Mouse (Mus musculus): ENCODE measurements around the gene Slc2a10. TPM values are rescaled to one million over a fixed set of nuclear protein-coding genes. Genes with fewer than 3 reads are reported as not detected.
A peak's percentile ranks its signal among the peaks of the same experiment; 100 is the strongest.

Gene Slc2a10
- polyA plus RNA-seq, 1 experiment from 2014 or later: 1.1 TPM

- WGBS: 9% methylated on average over 6 of the region's 7 CpGs
- Histone ChIP-seq H3K9me3 (ENCODE audit: control insufficient read depth, low read length) (no peaks in the 10 kb centered on the region), H3K27me3 (ENCODE audit: control insufficient read depth, insufficient read depth, low read length) (no peaks in the 10 kb centered on the region), H3K27ac (ENCODE audit: low read depth, low read length) (no peak overlapping the region), H3K9ac (replicated peaks; ENCODE audit: low read depth, low read length) (no peak overlapping the region), H3K36me3 (ENCODE audit: control insufficient read depth, insufficient read depth, low read length) (no peaks in the 10 kb centered on the region), H3K4me3 (ENCODE audit: low read depth, low read length) (no peak overlapping the region), H3K4me1 (ENCODE audit: control insufficient read depth, insufficient read depth, low read length) (peaks cover 5% of the 10 kb centered on the region), H3K4me2 (ENCODE audit: low read depth, low read length) (no peak overlapping the region)
- no peak for ATAC-seq (ENCODE audit: low read depth)
Measured at GRCm38 (mm10) chr2:165512426-165512825, 8.8 kb downstream of the Slc2a10 start.

GRCm38 (mm10) chr2:165512870-165513600 is 9.4 kb downstream of the Slc2a10 start:
- ATAC-seq (ENCODE audit: low read depth): no peak
- Histone ChIP-seq H3K4me2 (ENCODE audit: low read depth, low read length) (no peak overlapping the region), H3K9ac (replicated peaks; ENCODE audit: low read depth, low read length) (no peak overlapping the region), H3K27me3 (ENCODE audit: control insufficient read depth, insufficient read depth, low read length) (no peaks in the 10 kb centered on the region), H3K4me3 (ENCODE audit: low read depth, low read length) (no peak overlapping the region), H3K27ac (ENCODE audit: low read depth, low read length) (no peak overlapping the region), H3K9me3 (ENCODE audit: control insufficient read depth, low read length) (no peaks in the 10 kb centered on the region), H3K4me1 (ENCODE audit: control insufficient read depth, insufficient read depth, low read length) (peaks cover 5% of the 10 kb centered on the region), H3K36me3 (ENCODE audit: control insufficient read depth, insufficient read depth, low read length) (no peaks in the 10 kb centered on the region)
- WGBS: 24% methylated on average over 11 of the region's 11 CpGs

DNA sequence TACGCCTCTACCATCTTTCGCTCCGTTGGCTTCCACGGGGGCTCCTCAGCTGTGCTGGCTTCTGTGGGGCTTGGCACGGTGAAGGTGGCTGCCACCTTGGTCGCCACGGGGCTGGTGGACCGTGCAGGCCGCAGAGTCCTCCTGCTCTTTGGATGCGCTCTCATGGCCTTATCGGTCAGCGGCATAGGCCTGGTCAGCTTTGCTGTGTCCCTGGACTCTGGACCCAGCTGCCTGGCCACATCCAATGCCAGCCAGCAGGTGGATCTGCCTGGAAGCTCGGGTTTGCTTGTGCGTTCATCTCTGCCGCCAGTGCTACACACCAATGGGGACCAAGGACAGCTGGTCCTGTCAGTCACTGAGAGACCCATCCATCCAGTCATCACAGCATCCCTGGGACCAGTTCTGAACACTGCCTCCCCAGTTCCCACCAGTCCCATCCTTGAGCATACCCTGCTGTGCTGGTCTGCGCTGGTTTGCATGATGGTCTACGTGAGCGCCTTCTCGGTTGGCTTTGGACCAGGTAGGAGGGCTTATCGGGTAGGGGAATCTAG is 11.7 kb downstream of the Slc2a10 start:
- no peak for ATAC-seq (ENCODE audit: low read depth)
- H3K27ac ChIP-seq (ENCODE audit: low read depth, low read length): no peak overlapping the region
- no peaks in the 10 kb centered on the region for H3K9me3 ChIP-seq (ENCODE audit: control insufficient read depth, low read length)
- H3K4me1 ChIP-seq (ENCODE audit: control insufficient read depth, insufficient read depth, low read length): peaks cover 5% of the 10 kb centered on the region
- no peaks in the 10 kb centered on the region for H3K36me3 ChIP-seq (ENCODE audit: control insufficient read depth, insufficient read depth, low read length)
- no peaks in the 10 kb centered on the region for H3K27me3 ChIP-seq (ENCODE audit: control insufficient read depth, insufficient read depth, low read length)
- H3K4me2 ChIP-seq (ENCODE audit: low read depth, low read length): no peak overlapping the region
- no peak overlapping the region for H3K4me3 ChIP-seq (ENCODE audit: low read depth, low read length)
- WGBS: 94% methylated on average over 20 of the region's 20 CpGs
- no peak overlapping the region for H3K9ac ChIP-seq (replicated peaks; ENCODE audit: low read depth, low read length)

- no peak overlapping the region for H3K4me2 ChIP-seq (ENCODE audit: low read depth, low read length)
- no peaks in the 10 kb centered on the region for H3K9me3 ChIP-seq (ENCODE audit: control insufficient read depth, low read length)
- no peak overlapping the region for H3K27ac ChIP-seq (ENCODE audit: low read depth, low read length)
- H3K27me3 ChIP-seq (ENCODE audit: control insufficient read depth, insufficient read depth, low read length): no peaks in the 10 kb centered on the region
- 65% methylated on average over 4 of the region's 4 CpGs for WGBS
- ATAC-seq (ENCODE audit: low read depth): no peak
- H3K4me3 ChIP-seq (ENCODE audit: low read depth, low read length): no peak overlapping the region
- H3K9ac ChIP-seq (replicated peaks; ENCODE audit: low read depth, low read length): no peak overlapping the region
- no peaks in the 10 kb centered on the region for H3K36me3 ChIP-seq (ENCODE audit: control insufficient read depth, insufficient read depth, low read length)
- no peaks in the 10 kb centered on the region for H3K4me1 ChIP-seq (ENCODE audit: control insufficient read depth, insufficient read depth, low read length)
Measured at GRCm38 (mm10) chr2:165525609-165526008, 22.0 kb downstream of the Slc2a10 start.

DNA sequence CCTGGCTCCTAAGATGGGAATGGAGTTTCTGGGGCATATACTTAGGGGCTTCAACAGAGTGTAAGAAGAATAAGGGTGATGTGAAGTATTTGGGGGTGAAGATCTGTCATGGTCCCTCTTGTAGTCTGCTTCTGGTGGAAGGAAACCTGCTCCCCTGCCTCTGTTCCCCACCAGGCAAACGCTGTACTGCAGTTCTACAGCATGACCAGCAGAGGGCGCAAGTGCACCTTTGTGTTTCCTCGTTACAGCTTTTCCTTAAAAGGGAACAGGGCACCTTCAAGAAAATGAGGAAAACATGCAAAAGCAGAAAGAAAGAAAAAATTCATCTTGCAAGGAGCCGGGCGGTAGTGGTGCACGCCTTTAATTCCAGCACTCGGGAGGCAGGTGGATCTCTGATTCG is 25.5 kb downstream of the Slc2a10 start:
- ATAC-seq (ENCODE audit: low read depth): no peak
- Histone ChIP-seq H3K27me3 (ENCODE audit: control insufficient read depth, insufficient read depth, low read length) (no peaks in the 10 kb centered on the region), H3K4me2 (ENCODE audit: low read depth, low read length) (no peak overlapping the region), H3K9me3 (ENCODE audit: control insufficient read depth, low read length) (no peaks in the 10 kb centered on the region), H3K9ac (replicated peaks; ENCODE audit: low read depth, low read length) (no peak overlapping the region), H3K27ac (ENCODE audit: low read depth, low read length) (no peak overlapping the region), H3K4me3 (ENCODE audit: low read depth, low read length) (no peak overlapping the region), H3K4me1 (ENCODE audit: control insufficient read depth, insufficient read depth, low read length) (no peaks in the 10 kb centered on the region), H3K36me3 (ENCODE audit: control insufficient read depth, insufficient read depth, low read length) (no peaks in the 10 kb centered on the region)
- 21% methylated on average over 8 of the region's 8 CpGs for WGBS

DNA sequence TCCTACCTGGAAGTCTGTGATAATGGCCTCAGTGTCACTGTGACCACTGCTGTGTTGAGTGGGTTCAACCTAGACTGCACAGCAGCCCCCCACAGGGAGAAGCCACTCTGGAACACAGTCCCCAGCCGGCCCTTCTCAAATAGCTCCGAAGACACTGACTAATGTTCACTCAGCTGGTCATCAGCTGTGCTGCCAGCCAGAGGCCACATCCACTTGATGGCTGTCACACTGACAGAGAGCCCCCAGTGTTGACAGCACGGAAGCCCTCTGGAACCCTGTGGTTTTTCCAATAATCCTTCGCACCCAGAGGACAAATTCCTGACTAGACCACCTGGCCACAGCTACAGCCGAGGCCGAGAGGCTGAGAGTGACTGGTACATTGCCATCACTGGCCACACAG is 30.2 kb downstream of the Slc2a10 start:
- Histone ChIP-seq H3K9me3 (ENCODE audit: control insufficient read depth, low read length) (no peaks in the 10 kb centered on the region), H3K4me2 (ENCODE audit: low read depth, low read length) (no peak overlapping the region), H3K4me1 (ENCODE audit: control insufficient read depth, insufficient read depth, low read length) (no peaks in the 10 kb centered on the region), H3K9ac (replicated peaks; ENCODE audit: low read depth, low read length) (no peak overlapping the region), H3K4me3 (ENCODE audit: low read depth, low read length) (no peak overlapping the region), H3K27ac (ENCODE audit: low read depth, low read length) (no peak overlapping the region), H3K27me3 (ENCODE audit: control insufficient read depth, insufficient read depth, low read length) (no peaks in the 10 kb centered on the region), H3K36me3 (ENCODE audit: control insufficient read depth, insufficient read depth, low read length) (no peaks in the 10 kb centered on the region)
- ATAC-seq (ENCODE audit: low read depth): no peak
- WGBS: 32% methylated on average over 6 of the region's 6 CpGs

DNA sequence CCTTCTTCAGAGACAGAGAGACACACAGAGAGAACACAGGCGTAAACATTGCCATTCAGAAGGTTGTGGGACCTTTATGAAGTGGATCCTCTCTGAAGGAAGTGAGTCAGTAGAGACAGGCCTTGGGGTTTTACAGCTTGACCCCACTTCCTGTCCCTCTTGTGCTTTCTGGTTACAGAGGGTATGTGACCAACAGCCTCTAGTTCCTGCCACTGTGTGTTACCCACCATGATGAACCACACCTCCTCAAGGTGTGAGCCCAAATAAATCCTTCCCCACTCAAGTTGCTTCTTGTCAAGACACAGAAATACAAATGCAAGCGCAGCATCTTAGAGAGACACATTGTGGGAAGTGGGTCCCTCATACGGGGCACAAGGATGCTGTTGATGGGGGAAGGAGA is 37.4 kb downstream of the Slc2a10 start:
- Histone ChIP-seq H3K9me3 (ENCODE audit: control insufficient read depth, low read length) (no peaks in the 10 kb centered on the region), H3K27me3 (ENCODE audit: control insufficient read depth, insufficient read depth, low read length) (no peaks in the 10 kb centered on the region), H3K9ac (replicated peaks; ENCODE audit: low read depth, low read length) (no peak overlapping the region), H3K4me3 (ENCODE audit: low read depth, low read length) (no peak overlapping the region), H3K4me2 (ENCODE audit: low read depth, low read length) (no peak overlapping the region), H3K36me3 (ENCODE audit: control insufficient read depth, insufficient read depth, low read length) (no peaks in the 10 kb centered on the region), H3K27ac (ENCODE audit: low read depth, low read length) (no peak overlapping the region), H3K4me1 (ENCODE audit: control insufficient read depth, insufficient read depth, low read length) (no peaks in the 10 kb centered on the region)
- no peak for ATAC-seq (ENCODE audit: low read depth)
- 81% methylated on average over 3 of the region's 3 CpGs for WGBS

DNA sequence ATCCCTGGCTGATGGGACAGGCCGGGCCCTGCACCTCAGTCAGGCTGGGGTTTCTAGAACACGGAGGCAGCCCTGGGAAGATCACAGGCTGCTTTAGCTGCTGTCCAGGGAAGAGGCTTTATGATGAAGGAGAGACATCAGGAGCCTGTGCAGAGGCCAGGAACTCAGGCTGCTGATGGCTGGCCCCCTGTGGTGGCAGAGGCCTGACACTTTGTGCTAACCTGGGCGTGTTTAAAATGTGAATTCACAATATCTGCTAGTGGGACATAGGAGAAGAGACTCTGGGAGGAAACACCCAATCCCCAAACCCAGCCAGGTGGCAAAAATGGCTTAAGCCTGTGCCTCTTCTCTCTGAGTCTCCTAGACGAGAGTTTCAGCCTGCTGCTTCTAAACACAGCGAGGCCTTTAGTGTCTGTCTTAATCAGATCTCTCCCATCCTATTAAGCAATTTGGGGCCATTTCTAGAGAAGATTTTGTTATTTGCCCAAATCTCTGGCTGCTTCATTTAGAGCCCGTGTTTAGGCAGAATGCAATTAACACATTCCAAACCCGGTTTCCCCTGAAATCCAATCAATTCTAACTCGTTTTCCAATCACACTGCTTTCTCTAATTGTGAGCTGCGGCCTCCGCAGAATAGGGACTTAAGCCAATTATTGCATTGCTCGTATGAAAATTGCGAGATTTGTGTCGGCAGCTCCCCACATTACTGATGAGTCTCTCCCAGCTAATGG is 39.5 kb downstream of the Slc2a10 start:
- H3K9me3 ChIP-seq (ENCODE audit: control insufficient read depth, low read length): no peaks in the 10 kb centered on the region
- no peaks in the 10 kb centered on the region for H3K36me3 ChIP-seq (ENCODE audit: control insufficient read depth, insufficient read depth, low read length)
- H3K27me3 ChIP-seq (ENCODE audit: control insufficient read depth, insufficient read depth, low read length): no peaks in the 10 kb centered on the region
- no peak overlapping the region for H3K4me2 ChIP-seq (ENCODE audit: low read depth, low read length)
- no peaks in the 10 kb centered on the region for H3K4me1 ChIP-seq (ENCODE audit: control insufficient read depth, insufficient read depth, low read length)
- H3K27ac ChIP-seq (ENCODE audit: low read depth, low read length): peak overlapping the region; percentile 80
- no peak for ATAC-seq (ENCODE audit: low read depth)
- no peak overlapping the region for H3K4me3 ChIP-seq (ENCODE audit: low read depth, low read length)
- no peak overlapping the region for H3K9ac ChIP-seq (replicated peaks; ENCODE audit: low read depth, low read length)
- 43% methylated on average over 13 of the region's 13 CpGs for WGBS

DNA sequence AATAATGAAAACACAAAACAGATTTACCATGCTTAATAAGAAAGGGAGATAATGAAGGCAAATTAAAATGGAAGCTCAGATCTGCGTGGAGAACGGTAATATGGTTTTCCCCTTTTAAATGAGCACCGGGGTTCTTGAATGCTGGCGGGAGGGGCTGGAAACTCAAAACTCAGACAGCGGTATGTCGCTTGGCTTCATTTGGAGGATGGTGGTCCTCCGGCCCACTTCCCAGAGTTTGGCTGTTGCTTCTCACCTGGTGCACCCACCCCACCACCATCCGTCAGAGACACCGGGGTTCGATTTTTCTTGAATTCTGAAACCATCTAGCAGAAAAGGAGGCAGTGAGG is 40.1 kb downstream of the Slc2a10 start:
- no peak for ATAC-seq (ENCODE audit: low read depth)
- Histone ChIP-seq H3K4me2 (ENCODE audit: low read depth, low read length) (no peak overlapping the region), H3K9ac (replicated peaks; ENCODE audit: low read depth, low read length) (no peak overlapping the region), H3K4me1 (ENCODE audit: control insufficient read depth, insufficient read depth, low read length) (no peaks in the 10 kb centered on the region), H3K36me3 (ENCODE audit: control insufficient read depth, insufficient read depth, low read length) (no peaks in the 10 kb centered on the region), H3K27me3 (ENCODE audit: control insufficient read depth, insufficient read depth, low read length) (no peaks in the 10 kb centered on the region), H3K27ac (ENCODE audit: low read depth, low read length) (peak overlapping the region; percentile 41; the same call in 1 of the 2 replicates), H3K4me3 (ENCODE audit: low read depth, low read length) (no peak overlapping the region), H3K9me3 (ENCODE audit: control insufficient read depth, low read length) (no peaks in the 10 kb centered on the region)
- 75% methylated on average over 10 of the region's 10 CpGs for WGBS
